Mouse (Mus musculus): ENCODE data around the gene Mrps6.

The Mrps6 gene

GRCm38 (mm10) chr16:92127226-92127625, 69.2 kb downstream of the Mrps6 start:
- no peak for DNase-seq

GRCm38 (mm10) chr16:92127666-92128065, 69.6 kb downstream of the Mrps6 start:
- DNase-seq = no peak

- no peak for DNase-seq
Observed at GRCm38 (mm10) chr16:92129843-92130242, 71.8 kb downstream of the Mrps6 start.

- DNase-seq = no peak
Observed at GRCm38 (mm10) chr16:92132511-92132910, 74.4 kb downstream of the Mrps6 start.

- no peak for DNase-seq
Observed at GRCm38 (mm10) chr16:92134148-92134764, 76.2 kb downstream of the Mrps6 start.

GRCm38 (mm10) chr16:92136275-92136674, 78.2 kb downstream of the Mrps6 start:
- DNase-seq = no peak

GRCm38 (mm10) chr16:92139386-92140261, 81.6 kb downstream of the Mrps6 start:
- DNase-seq = no peak

GRCm38 (mm10) chr16:92140328-92140727, 82.3 kb downstream of the Mrps6 start:
- DNase-seq = no peak

GRCm38 (mm10) chr16:92141021-92141420, 83.0 kb downstream of the Mrps6 start:
- no peak for DNase-seq

- DNase-seq = no peak
Observed at GRCm38 (mm10) chr16:92142426-92143012, 84.4 kb downstream of the Mrps6 start.

- no peak for DNase-seq
Observed at GRCm38 (mm10) chr16:92147631-92148366, 89.7 kb downstream of the Mrps6 start.

- DNase-seq = no peak
Observed at GRCm38 (mm10) chr16:92148367-92148728, 90.3 kb downstream of the Mrps6 start.

GRCm38 (mm10) chr16:92150975-92151374, 92.9 kb downstream of the Mrps6 start:
- no peak for DNase-seq

GRCm38 (mm10) chr16:92158021-92158455, 100.0 kb downstream of the Mrps6 start:
- peak; percentile 92 for DNase-seq

GRCm38 (mm10) chr16:92158461-92159091, 100.5 kb downstream of the Mrps6 start:
- peak; percentile 96 for DNase-seq

- no peak for DNase-seq
Observed at GRCm38 (mm10) chr16:92159114-92159513, 101.0 kb downstream of the Mrps6 start.
